Mouse (Mus musculus) bone marrow macrophage, adult 2 months (primary cell): Measurements from ENCODE around the gene Apbb1ip.

Source experiments
- CTCF ChIP-seq: IDR thresholded peaks from 2 replicates; pipeline ENCODE4 v1.5.1; 2012; ENCODE audit warnings: low read depth, mild to moderate bottlenecking, low read length, moderate library complexity
- POLR2A ChIP-seq: IDR thresholded peaks from 2 replicates; pipeline ENCODE4 v1.6.1; 2012; ENCODE audit warnings: mild to moderate bottlenecking, low read depth, low read length, borderline replicate concordance

GRCm38 (mm10) chr2:22874628-22875027 is 100.7 kb downstream of the Apbb1ip start:
- TF ChIP-seq CTCF (no peak), POLR2A (no peak)
